Mouse (Mus musculus) heart, postnatal 0 days (tissue): ENCODE measurements around the gene Antxr1. TPM values are rescaled to one million over a fixed set of nuclear protein-coding genes. Genes with fewer than 3 reads are reported as not detected.
A peak's percentile ranks its signal among the peaks of the same experiment; 100 is the strongest.

Experiments used
- ATAC-seq: fragments of 200-750 bp; cut with Nextera tagmentation; 2 replicates; pipeline ENCODE4 v1.8.0; 2017; ENCODE audit warnings: low read depth, moderate number of reproducible peaks, moderate library complexity; ENCODE audit not compliant: insufficient read depth
- DNase-seq: peaks from one replicate; pipeline ENCODE4 v3.0.0-alpha.2; 2016; ENCODE audit warnings: low spot score
- H3K27ac ChIP-seq: fragments of 300-500 bp; sonication (generic); 2 replicates; pipeline ENCODE4 v1.5.1; 2014; ENCODE audit warnings: low read depth, mild to moderate bottlenecking
- H3K27me3 ChIP-seq: fragments of 300-500 bp; sonication (generic); 2 replicates; pipeline ENCODE4 v1.6.1; 2014; ENCODE audit warnings: low read length, mixed read lengths; ENCODE audit not compliant: control insufficient read depth, insufficient read depth
- H3K36me3 ChIP-seq: fragments of 300-500 bp; sonication (generic); replicated peaks from 2 replicates; pipeline ENCODE4 v1.6.1; 2014; ENCODE audit warnings: low read length, mixed read lengths; ENCODE audit not compliant: control insufficient read depth, insufficient read depth
- H3K4me1 ChIP-seq: fragments of 300-500 bp; sonication (generic); 2 replicates; pipeline ENCODE4 v1.6.1; 2014; ENCODE audit warnings: antibody characterized with exemption; ENCODE audit not compliant: control insufficient read depth, insufficient read depth
- H3K4me2 ChIP-seq: fragments of 300-500 bp; sonication (generic); 2 replicates; pipeline ENCODE4 v1.6.1; 2014; ENCODE audit warnings: low read depth, mild to moderate bottlenecking, low read length, moderate library complexity
- H3K4me3 ChIP-seq: fragments of 300-500 bp; sonication (generic); 2 replicates; pipeline ENCODE4 v1.5.1; 2014; ENCODE audit warnings: low read depth, low read length
- H3K9ac ChIP-seq: fragments of 300-500 bp; sonication (generic); replicated peaks from 2 replicates; pipeline ENCODE4 v1.6.1; 2014; ENCODE audit warnings: low read depth, low read length, mixed read lengths
- H3K9me3 ChIP-seq: fragments of 300-500 bp; sonication (generic); replicated peaks from 2 replicates; pipeline ENCODE4 v1.6.1; 2016; ENCODE audit warnings: low read length; ENCODE audit not compliant: control insufficient read depth
- CTCF ChIP-seq: IDR thresholded peaks from 2 replicates; pipeline ENCODE4 v1.5.1; 2016; ENCODE audit warnings: antibody characterized with exemption, control low read depth, low read depth
- EP300 ChIP-seq: IDR thresholded peaks from 2 replicates; pipeline ENCODE4 v1.6.1; 2016; ENCODE audit warnings: antibody characterized with exemption, low read depth
- WGBS: fragments of 180-500 bp; shearing (Covaris S2); extraction: QIAGEN DNeasy Blood & Tissue Kit; methylation state at CpG from one replicate; pipeline ENCODE4 v1.1.7; 2014; 5-methylcytosine and 5-hydroxymethylcytosine counted together
- polyA plus RNA-seq: library from polyadenylated mRNA; unstranded; fragments of >200 nt; fragmentation: Nextera tagmentation; extraction: Ambion mirVana; gene quantifications from 2 replicates; pipeline ENCODE4 v1.2.1, GENCODE M21; 2015
- total RNA-seq: library from RNA; depleted of rRNA; stranded (reverse); fragments of >200 nt; gene quantifications from 2 replicates; pipeline ENCODE4 v1.2.3, GENCODE M21; 2014; ENCODE audit warnings: low replicate concordance

The Antxr1 gene
- total and polyA plus RNA-seq, 2 experiments from 2014 or later = 2.6 to 18.7 TPM

GRCm38 (mm10) chr6:87150471-87150870 lies 185.2 kb downstream of the Antxr1 start:
- Histone ChIP-seq H3K4me3 (no peak overlapping the region), H3K4me1 (no peaks in the 10 kb centered on the region), H3K27ac (no peak overlapping the region), H3K36me3 (no peaks in the 10 kb centered on the region), H3K27me3 (no peaks in the 10 kb centered on the region), H3K9ac (no peak overlapping the region), H3K9me3 (no peaks in the 10 kb centered on the region), H3K4me2 (no peak overlapping the region)
- TF ChIP-seq CTCF (no peak), EP300 (no peak)
- DNase-seq (no peak), ATAC-seq (no peak)
- 63% methylated on average over 7 of the region's 7 CpGs for WGBS

GRCm38 (mm10) chr6:87147921-87148320 lies 187.7 kb downstream of the Antxr1 start:
- H3K27me3 ChIP-seq = no peaks in the 10 kb centered on the region
- TF ChIP-seq CTCF (no peak), EP300 (no peak)
- H3K4me3 ChIP-seq = no peak overlapping the region
- DNase-seq = no peak
- no peak overlapping the region for H3K27ac ChIP-seq
- H3K4me1 ChIP-seq = no peaks in the 10 kb centered on the region
- no peaks in the 10 kb centered on the region for H3K9me3 ChIP-seq
- H3K4me2 ChIP-seq = no peak overlapping the region
- WGBS = 51% methylated on average over 3 of the region's 3 CpGs
- ATAC-seq = no peak
- no peak overlapping the region for H3K9ac ChIP-seq
- H3K36me3 ChIP-seq = no peaks in the 10 kb centered on the region

- no peak overlapping the region for H3K4me3 ChIP-seq
- ATAC-seq = no peak
- no peaks in the 10 kb centered on the region for H3K4me1 ChIP-seq
- H3K27ac ChIP-seq = peak overlapping the region; percentile 25; the same call in 1 of the 2 replicates
- 57% methylated on average over 13 of the region's 13 CpGs for whole genome bisulfite sequencing
- no peaks in the 10 kb centered on the region for H3K27me3 ChIP-seq
- H3K4me2 ChIP-seq = no peak overlapping the region
- TF ChIP-seq CTCF (no peak), EP300 (no peak)
- no peak overlapping the region for H3K9ac ChIP-seq
- H3K36me3 ChIP-seq = no peaks in the 10 kb centered on the region
- no peaks in the 10 kb centered on the region for H3K9me3 ChIP-seq
- no peak for DNase-seq
Observed at GRCm38 (mm10) chr6:87143594-87143993, 192.0 kb downstream of the Antxr1 start.

- H3K27ac ChIP-seq = no peak overlapping the region
- no peaks in the 10 kb centered on the region for H3K27me3 ChIP-seq
- no peaks in the 10 kb centered on the region for H3K9me3 ChIP-seq
- ATAC-seq (no peak), DNase-seq (no peak)
- no peaks in the 10 kb centered on the region for H3K4me1 ChIP-seq
- H3K9ac ChIP-seq = no peak overlapping the region
- H3K4me2 ChIP-seq = no peak overlapping the region
- 60% methylated on average over 5 of the region's 5 CpGs for WGBS
- H3K36me3 ChIP-seq = no peaks in the 10 kb centered on the region
- TF ChIP-seq CTCF = no peak
- no peak overlapping the region for H3K4me3 ChIP-seq
Observed at GRCm38 (mm10) chr6:87142239-87142638, 193.4 kb downstream of the Antxr1 start.

GRCm38 (mm10) chr6:87139796-87140553 lies 195.6 kb downstream of the Antxr1 start:
- DNase-seq (no peak), ATAC-seq (no peak)
- no peak overlapping the region for H3K9ac ChIP-seq
- H3K36me3 ChIP-seq = no peaks in the 10 kb centered on the region
- H3K4me3 ChIP-seq = no peak overlapping the region
- H3K27me3 ChIP-seq = no peaks in the 10 kb centered on the region
- no peaks in the 10 kb centered on the region for H3K9me3 ChIP-seq
- no peaks in the 10 kb centered on the region for H3K4me1 ChIP-seq
- no peak for TF ChIP-seq EP300
- no peak overlapping the region for H3K27ac ChIP-seq
- WGBS = 66% methylated on average over 12 of the region's 12 CpGs
- no peak overlapping the region for H3K4me2 ChIP-seq

GRCm38 (mm10) chr6:87138479-87138878 lies 197.1 kb downstream of the Antxr1 start:
- Histone ChIP-seq H3K4me2 (no peak overlapping the region), H3K4me1 (no peaks in the 10 kb centered on the region), H3K36me3 (no peaks in the 10 kb centered on the region), H3K4me3 (no peak overlapping the region), H3K27ac (no peak overlapping the region), H3K9me3 (no peaks in the 10 kb centered on the region), H3K27me3 (no peaks in the 10 kb centered on the region), H3K9ac (no peak overlapping the region)
- ATAC-seq (no peak), DNase-seq (no peak)
- WGBS = 64% methylated on average over 5 of the region's 5 CpGs
- TF ChIP-seq EP300 (no peak), CTCF (no peak)
